Mouse (Mus musculus) myocyte (in vitro differentiated cells): ENCODE measurements around the gene Crocc.

Source experiments
- CEBPB ChIP-seq: IDR thresholded peaks from 2 replicates; pipeline ENCODE4 v1.6.1; 2011; ENCODE audit warnings: mild to moderate bottlenecking, moderate library complexity; ENCODE audit not compliant: poor library complexity, insufficient read depth, severe bottlenecking
- E2F4 ChIP-seq: IDR thresholded peaks from one replicate; pipeline ENCODE4 v1.6.1; 2011; ENCODE audit warnings: mild to moderate bottlenecking, control low read depth, moderate library complexity; ENCODE audit not compliant: insufficient read depth
- MAX ChIP-seq: IDR thresholded peaks from one replicate; pipeline ENCODE4 v1.6.1; 2011; ENCODE audit warnings: low read depth, mild to moderate bottlenecking, control low read depth
- MYOD1 ChIP-seq, 3 experiments: IDR thresholded peaks; one replicate each; pipeline ENCODE4 v1.6.1; 2011; ENCODE audit warnings: control low read depth in 2 of 3, low read depth in 2 of 3, mild to moderate bottlenecking in 2 of 3, moderate library complexity in 1 of 3; ENCODE audit not compliant: insufficient read length in 2 of 3, control insufficient read depth in 1 of 3
- POLR2A ChIP-seq: IDR thresholded peaks from one replicate; pipeline ENCODE4 v1.6.1; 2011; ENCODE audit warnings: low read depth, mild to moderate bottlenecking, control low read depth, moderate library complexity; ENCODE audit not compliant: insufficient read length
- POLR2AphosphoS2 ChIP-seq: IDR thresholded peaks from one replicate; pipeline ENCODE4 v1.6.1; 2011; ENCODE audit warnings: low read depth, control low read depth; ENCODE audit not compliant: insufficient read length
- REST ChIP-seq: IDR thresholded peaks from one replicate; pipeline ENCODE4 v1.6.1; 2011; ENCODE audit warnings: mild to moderate bottlenecking, control low read depth, moderate library complexity; ENCODE audit not compliant: insufficient read depth, insufficient read length
- SRF ChIP-seq: IDR thresholded peaks from one replicate; pipeline ENCODE4 v1.6.1; 2011; ENCODE audit warnings: low read depth; ENCODE audit not compliant: control insufficient read depth, insufficient read length
- TCF12 ChIP-seq: IDR thresholded peaks from one replicate; pipeline ENCODE4 v1.6.1; 2011; ENCODE audit warnings: mild to moderate bottlenecking, control low read depth; ENCODE audit not compliant: poor library complexity, insufficient read depth, severe bottlenecking
- USF1 ChIP-seq: IDR thresholded peaks from one replicate; pipeline ENCODE4 v1.6.1; 2011; ENCODE audit warnings: low read depth, mild to moderate bottlenecking, control low read depth, moderate library complexity

DNA sequence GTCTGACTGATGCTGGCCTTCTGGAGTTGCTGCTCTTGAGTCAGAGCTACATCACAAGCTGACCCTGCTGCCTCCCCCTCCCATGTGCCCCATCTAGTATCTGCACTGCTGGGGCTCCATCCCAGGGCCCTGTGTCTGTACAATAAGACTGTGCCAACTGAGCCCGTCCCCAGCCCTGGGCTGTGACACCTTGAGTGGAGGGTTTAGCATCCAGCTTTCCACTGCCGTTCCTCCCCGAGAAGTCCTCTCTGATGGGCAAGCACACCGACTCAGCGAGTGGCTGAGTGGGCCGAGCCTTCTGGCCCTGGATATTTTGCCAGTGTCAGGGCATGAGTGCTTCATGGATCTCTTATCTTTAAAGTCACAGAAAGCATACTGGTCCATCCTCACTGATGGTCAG, 85.9 kb downstream of the Crocc start:
- no peak for TF ChIP-seq POLR2A
- TF ChIP-seq SRF = no peak
- no peak for TF ChIP-seq CEBPB
- peak; percentile 1 for TF ChIP-seq POLR2AphosphoS2
- TF ChIP-seq USF1 = no peak
- no peak for TF ChIP-seq E2F4
- TF ChIP-seq TCF12 = no peak
- no peak for TF ChIP-seq MAX
- TF ChIP-seq MYOD1 (IDR thresholded peaks at IDR 0.05; ENCODE audit: control insufficient read depth in 1 of 3, insufficient read length in 2 of 3, low read depth in 2 of 3) = no peak
- no peak for TF ChIP-seq REST
